Mouse (Mus musculus) lung, postnatal 25 days (tissue): ENCODE measurements at regions not wholly inside any gene's neighbourhood (a gene's known extent, or its start where the extent isn't known, plus 50 kb on each side); places are given as distances from the start of the nearest gene placed in this dataset.
"Not testable (repeated sequence)": the region's sequence is repeated elsewhere in the genome, so short reads cannot be mapped to it uniquely, and the experiment has no call there.

Experiments
- DNase-seq: peaks from one replicate; pipeline ENCODE4 v3.0.0; 2022; ENCODE audit warnings: low spot score

- DNase-seq: no peak
Observed at GRCm38 (mm10) chr11:52460190-52460780, 64.1 kb downstream of the 9530068E07Rik start.

- not testable (repeated sequence) for DNase-seq
Observed at GRCm38 (mm10) chr11:52471128-52471527, 74.9 kb downstream of the 9530068E07Rik start.

GRCm38 (mm10) chr11:52480111-52480510, 83.9 kb downstream of the 9530068E07Rik start:
- DNase-seq: not testable (repeated sequence)

- not testable (repeated sequence) for DNase-seq
Observed at GRCm38 (mm10) chr11:52480694-52481093, 84.5 kb downstream of the 9530068E07Rik start.

GRCm38 (mm10) chr11:52483534-52483933, 87.3 kb downstream of the 9530068E07Rik start:
- not testable (repeated sequence) for DNase-seq

GRCm38 (mm10) chr11:52488538-52488937, 92.3 kb downstream of the 9530068E07Rik start:
- not testable (repeated sequence) for DNase-seq

GRCm38 (mm10) chr11:52493336-52493735, 97.1 kb downstream of the 9530068E07Rik start:
- DNase-seq: no peak

- DNase-seq: no peak
Observed at GRCm38 (mm10) chr11:52496908-52497307, 100.7 kb downstream of the 9530068E07Rik start.

- no peak for DNase-seq
Observed at GRCm38 (mm10) chr11:52502759-52503365, 106.6 kb downstream of the 9530068E07Rik start.

GRCm38 (mm10) chr11:52511831-52512297, 115.6 kb downstream of the 9530068E07Rik start:
- no peak for DNase-seq

GRCm38 (mm10) chr11:52517330-52517729, 121.1 kb downstream of the 9530068E07Rik start:
- no peak for DNase-seq

- DNase-seq: no peak
Observed at GRCm38 (mm10) chr11:52519877-52520276, 123.6 kb downstream of the 9530068E07Rik start.

GRCm38 (mm10) chr11:52521879-52522278, 125.7 kb downstream of the 9530068E07Rik start:
- peak; percentile 53 for DNase-seq

- DNase-seq: no peak
Observed at GRCm38 (mm10) chr11:52522384-52522783, 126.2 kb downstream of the 9530068E07Rik start.

- no peak for DNase-seq
Observed at GRCm38 (mm10) chr11:52523191-52523590, 127.0 kb downstream of the 9530068E07Rik start.

- DNase-seq: no peak
Observed at GRCm38 (mm10) chr11:52523671-52524070, 127.4 kb downstream of the 9530068E07Rik start.

- no peak for DNase-seq
Observed at GRCm38 (mm10) chr11:52525446-52525845, 129.2 kb downstream of the 9530068E07Rik start.

GRCm38 (mm10) chr11:52526306-52526705, 130.1 kb downstream of the 9530068E07Rik start:
- DNase-seq: no peak

GRCm38 (mm10) chr11:52533379-52533778, 137.2 kb downstream of the 9530068E07Rik start:
- DNase-seq: no peak

- peak; percentile 18 for DNase-seq
Observed at GRCm38 (mm10) chr11:52534586-52534985, 138.4 kb downstream of the 9530068E07Rik start.

- DNase-seq: no peak
Observed at GRCm38 (mm10) chr11:52536211-52536610, 140.0 kb downstream of the 9530068E07Rik start.

GRCm38 (mm10) chr11:52536841-52537240, 140.6 kb downstream of the 9530068E07Rik start:
- DNase-seq: no peak

GRCm38 (mm10) chr11:52537819-52538435, 141.7 kb downstream of the 9530068E07Rik start:
- DNase-seq: no peak
